Mouse (Mus musculus) liver, adult 2 months (tissue): ENCODE results near the gene Olfr1406. TPM values are rescaled to one million over a fixed set of nuclear protein-coding genes. Genes with fewer than 3 reads are reported as not detected.

Experiments
- DNase-seq: peaks from one replicate; pipeline ENCODE4 v3.0.0-alpha.2; 2011; ENCODE audit warnings: low read depth, low spot score; ENCODE audit errors: extremely low read depth
- H3K27ac ChIP-seq: fragments of 200-500 bp; replicated peaks from 2 replicates; pipeline ENCODE4 v1.5.1; 2012; ENCODE audit warnings: low read depth, mild to moderate bottlenecking, control low read depth, inconsistent platforms, low read length; ENCODE audit not compliant: insufficient read depth
- H3K27me3 ChIP-seq: fragments of 200-500 bp; 2 replicates; pipeline ENCODE4 v1.6.1; 2012; ENCODE audit warnings: mild to moderate bottlenecking, moderate library complexity, low read length, inconsistent platforms; ENCODE audit not compliant: control insufficient read depth, insufficient read depth
- H3K36me3 ChIP-seq: fragments of 200-500 bp; 2 replicates; pipeline ENCODE4 v1.6.1; 2012; ENCODE audit warnings: low read length, inconsistent platforms; ENCODE audit not compliant: control insufficient read depth, insufficient read depth
- H3K4me1 ChIP-seq: fragments of 200-500 bp; 2 replicates; pipeline ENCODE4 v1.6.1; 2011; ENCODE audit warnings: low read length; ENCODE audit not compliant: control insufficient read depth, insufficient read depth
- H3K4me3 ChIP-seq: fragments of 200-500 bp; 2 replicates; pipeline ENCODE4 v1.5.1; 2011; ENCODE audit warnings: low read depth, mild to moderate bottlenecking, control low read depth, low read length, moderate library complexity; ENCODE audit not compliant: insufficient read depth
- H3K79me2 ChIP-seq: fragments of 200-500 bp; 2 replicates; pipeline ENCODE4 v1.6.1; 2012; ENCODE audit warnings: inconsistent platforms, mild to moderate bottlenecking, low read length, moderate library complexity; ENCODE audit not compliant: control insufficient read depth, insufficient read depth
- H3K9ac ChIP-seq: fragments of 200-500 bp; 2 replicates; pipeline ENCODE4 v1.6.1; 2012; ENCODE audit warnings: low read depth, mild to moderate bottlenecking, control low read depth, inconsistent platforms, low read length
- CTCF ChIP-seq: fragments of 200-500 bp; IDR thresholded peaks from 2 replicates; pipeline ENCODE4 v1.5.1; 2011; ENCODE audit warnings: low read depth, low read length, control low read depth
- POLR2A ChIP-seq: fragments of 200-500 bp; IDR thresholded peaks from 2 replicates; pipeline ENCODE4 v1.6.1; 2011; ENCODE audit warnings: low read length, control low read depth; ENCODE audit not compliant: insufficient read depth; ENCODE audit errors: extremely low read depth
- WGBS: fragments of 180-500 bp; shearing (Covaris S2); methylation state at CpG from one replicate; pipeline ENCODE4 v1.1.7; 2018; 5-methylcytosine and 5-hydroxymethylcytosine counted together
- polyA plus RNA-seq: library from polyadenylated mRNA; depleted of rRNA; stranded (reverse); fragments of >200 nt; gene quantifications from 2 replicates; pipeline ENCODE4 v1.2.3, GENCODE M21; 2012; rRNA removed
- total RNA-seq: library from RNA; depleted of rRNA; stranded (reverse); fragments of >200 nt; gene quantifications from 2 replicates; pipeline ENCODE4 v1.2.3, GENCODE M21; 2014; rRNA removed

Gene Olfr1406
- total and polyA plus RNA-seq, 2 experiments, result not detected

DNA sequence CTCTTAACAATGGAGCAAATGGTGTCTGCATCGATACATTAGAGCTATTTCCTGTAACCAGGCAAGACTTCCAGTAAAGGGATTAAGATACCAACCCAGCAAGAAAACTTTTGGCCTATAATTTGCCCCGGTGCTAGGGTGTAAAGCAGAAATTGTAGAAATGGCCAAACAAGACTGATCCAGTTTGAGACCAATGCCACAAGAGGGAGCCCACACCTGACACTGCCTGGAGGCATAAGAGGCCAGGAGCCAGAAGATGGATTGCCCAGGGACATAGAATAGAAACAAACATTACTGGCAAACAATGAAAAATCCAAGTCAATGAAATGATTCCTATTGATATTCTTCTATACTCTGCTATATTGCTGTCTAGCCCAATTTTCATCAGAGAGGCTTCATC lies 5.9 kb upstream of the Olfr1406 start:
- no peaks in the 10 kb centered on the region for H3K27me3 ChIP-seq
- no peak overlapping the region for H3K27ac ChIP-seq
- 79% methylated on average over 2 of the region's 2 CpGs for WGBS

GRCm38 (mm10) chr1:173192059-173192458 lies 1.6 kb upstream of the Olfr1406 start:
- WGBS, result 58% methylated on average over 3 of the region's 3 CpGs
- H3K27me3 ChIP-seq, result no peaks in the 10 kb centered on the region
- no peak for TF ChIP-seq CTCF
- TF ChIP-seq POLR2A, result no peak
- H3K4me1 ChIP-seq, result no peaks in the 10 kb centered on the region
- DNase-seq, result no peak
- no peak overlapping the region for H3K9ac ChIP-seq
- no peak overlapping the region for H3K4me3 ChIP-seq
- no peaks in the 10 kb centered on the region for H3K79me2 ChIP-seq
- no peak overlapping the region for H3K27ac ChIP-seq
- no peaks in the 10 kb centered on the region for H3K36me3 ChIP-seq

More for the DNA sequence above, 5.9 kb upstream of the Olfr1406 start:
- DNase-seq, result no peak
- Histone ChIP-seq H3K4me1 (no peaks in the 10 kb centered on the region), H3K36me3 (no peaks in the 10 kb centered on the region), H3K79me2 (no peaks in the 10 kb centered on the region), H3K9ac (no peak overlapping the region), H3K4me3 (no peak overlapping the region)
- TF ChIP-seq POLR2A (no peak), CTCF (no peak)

- no peaks in the 10 kb centered on the region for H3K4me1 ChIP-seq
- H3K79me2 ChIP-seq, result no peaks in the 10 kb centered on the region
- H3K9ac ChIP-seq, result no peak overlapping the region
- no peak for DNase-seq
- H3K27me3 ChIP-seq, result no peaks in the 10 kb centered on the region
- H3K4me3 ChIP-seq, result no peak overlapping the region
- no peak overlapping the region for H3K27ac ChIP-seq
- TF ChIP-seq POLR2A (no peak), CTCF (no peak)
- no peaks in the 10 kb centered on the region for H3K36me3 ChIP-seq
Observed at GRCm38 (mm10) chr1:173174154-173174842, 16.1 kb downstream of the Olfr1406 start.

DNA sequence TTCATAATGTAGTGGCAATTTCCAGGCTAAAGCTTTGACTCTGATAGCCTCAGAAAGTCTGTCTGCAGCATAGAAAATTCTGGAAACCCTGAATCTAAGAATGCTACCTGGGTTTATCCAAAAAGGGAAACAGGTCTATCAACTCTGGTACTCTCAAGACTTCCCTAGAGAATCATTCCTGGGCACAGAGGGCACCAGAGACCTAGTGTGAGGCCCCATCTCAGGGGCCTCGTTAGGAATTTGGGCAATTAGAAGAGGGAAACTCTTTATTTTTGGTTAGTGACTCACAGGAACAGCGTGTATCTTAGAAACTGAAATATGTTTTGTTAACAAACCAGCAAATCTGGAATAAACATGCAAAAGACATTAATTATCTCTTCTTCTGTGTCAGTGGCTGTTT lies 53.2 kb downstream of the Olfr1406 start, which contains the start of gene Olfr1408:
TSS of gene Olfr1408 (minus strand) at position 101 of the 400 bp plus-strand sequence.
- Histone ChIP-seq H3K36me3 (no peaks in the 10 kb centered on the region), H3K27me3 (no peaks in the 10 kb centered on the region), H3K4me3 (no peak within 1 kb of the TSS), H3K79me2 (no peaks in the 10 kb centered on the region), H3K27ac (no peak within 1 kb of the TSS), H3K9ac (no peak within 1 kb of the TSS), H3K4me1 (no peaks in the 10 kb centered on the region)
- TF ChIP-seq POLR2A (no peak), CTCF (no peak)
- no peak for DNase-seq
- WGBS, result 83% methylated on average over 2 of the region's 2 CpGs

Other genes starting within 250 kb of the Olfr1406 start
- 0.07 and 0.09 TPM in 2 replicates for gene Olfr16, start 240.2 kb downstream of the Olfr1406 start, total RNA-seq
- 0.22 TPM in 1 of 2 replicates, not detected in the other for gene Olfr16, start 240.2 kb downstream of the Olfr1406 start, polyA plus RNA-seq
- not detected in 2 replicates for gene Olfr1408, start 53.3 kb downstream of the Olfr1406 start, total RNA-seq
- gene Olfr1408, start 53.3 kb downstream of the Olfr1406 start, polyA plus RNA-seq, result not detected in 2 replicates
- gene Olfr218, start 7.2 kb upstream of the Olfr1406 start, total RNA-seq, result not detected in 2 replicates
- not detected in 2 replicates for gene Olfr218, start 7.2 kb upstream of the Olfr1406 start, polyA plus RNA-seq
- not detected in 2 replicates for gene Olfr1404, start 21.8 kb upstream of the Olfr1406 start, total RNA-seq
- gene Olfr1404, start 21.8 kb upstream of the Olfr1406 start, polyA plus RNA-seq, result not detected in 2 replicates
- gene Fcer1a, start 36.6 kb upstream of the Olfr1406 start, total RNA-seq, result not detected in 2 replicates
- not detected in 2 replicates for gene Fcer1a, start 36.6 kb upstream of the Olfr1406 start, polyA plus RNA-seq
- not detected in 2 replicates for gene Olfr418, start 75.4 kb upstream of the Olfr1406 start, total RNA-seq
- not detected in 2 replicates for gene Olfr418, start 75.4 kb upstream of the Olfr1406 start, polyA plus RNA-seq
- not detected in 2 replicates for gene Mptx2, start 87.1 kb upstream of the Olfr1406 start, total RNA-seq
- not detected in 2 replicates for gene Mptx2, start 87.1 kb upstream of the Olfr1406 start, polyA plus RNA-seq
- gene Ackr1, start 143.1 kb upstream of the Olfr1406 start, total RNA-seq, result 0.87 and 0.92 TPM in 2 replicates
- gene Ackr1, start 143.1 kb upstream of the Olfr1406 start, polyA plus RNA-seq, result 4.1 and 5.2 TPM in 2 replicates
- 3.0 and 3.4 TPM in 2 replicates for gene Aim2, start 160.2 kb upstream of the Olfr1406 start, total RNA-seq
- 0.12 and 0.44 TPM in 2 replicates for gene Aim2, start 160.2 kb upstream of the Olfr1406 start, polyA plus RNA-seq
- gene Cadm3, start 177.1 kb upstream of the Olfr1406 start, total RNA-seq, result 3.0 and 6.2 TPM in 2 replicates
- gene Cadm3, start 177.1 kb upstream of the Olfr1406 start, polyA plus RNA-seq, result 9.2 and 10.4 TPM in 2 replicates